In the genomic region with DNA sequence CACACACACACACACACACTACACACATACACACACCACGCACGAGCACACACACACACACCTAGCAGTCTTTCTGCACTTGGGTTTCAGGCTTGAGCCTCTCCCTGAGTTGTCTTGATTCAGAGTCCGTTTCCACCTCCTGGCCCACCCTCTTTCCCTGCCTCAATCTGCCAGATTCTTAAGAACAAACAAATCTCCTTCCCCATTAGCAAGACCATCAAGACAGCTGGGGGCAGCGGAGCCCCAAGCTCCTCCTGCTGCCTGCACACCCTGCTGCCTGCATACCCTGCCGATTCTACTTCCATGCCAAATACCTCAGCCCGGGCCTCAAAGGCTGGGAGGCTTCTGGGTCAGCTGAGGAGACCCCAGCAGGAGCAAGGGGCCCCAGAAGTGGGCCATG, we compare ENCODE assay signal across 28 mouse cellular contexts. TPM values are rescaled to one million over a fixed set of nuclear protein-coding genes. Genes with fewer than 3 reads are reported as not detected.
DNase-seq lines count a peak whose midpoint lies in the region; ATAC-seq lines count a peak whose summit lies in the region.
"Had no signal": no experiment of that assay in that cellular context is flagged by ENCODE, and none has a peak within 500 bp of the region (broad histone marks: within the 10 kb centered on the region; RNA-seq: fewer than 3 reads in every experiment).

No protein-coding gene starts in this region.

- peak; percentile 6 for DNase-seq in hindbrain, embryonic 10.5 days (ENCODE audit: low spot score)
- DNase-seq in R1 (ENCODE audit: low read depth, low spot score): peak; percentile 50
- DNase-seq in embryonic facial prominence, embryonic 10.5 days (ENCODE audit: low spot score): no peak
- no peak for DNase-seq in kidney, adult 9 months
- no peak for DNase-seq in frontal cortex, postnatal 10 days (ENCODE audit: low spot score in 2 of 2)
- DNase-seq: adrenal gland, adult 8-10 months; cerebellum, adult 8-10 months; cerebellum, postnatal 25 days; gastrocnemius, postnatal 36 days; heart, adult 18-20 months; heart, postnatal 36 days; kidney, adult 8-10 months; layer of hippocampus, adult 9-11 months; liver, postnatal 0 days; lung, postnatal 36 days; right cerebral cortex, adult 18-20 months; spleen, adult 18-20 months; thymus, adult 2 months; thymus, postnatal 36 days had no signal

- peaks cover 51% of the 10 kb centered on the region for H3K27me3 ChIP-seq in hindbrain, embryonic 10.5 days (ENCODE audit: insufficient read depth, poor library complexity, severe bottlenecking)
- H3K27me3 ChIP-seq in hindbrain, embryonic 13.5 days: peaks cover 33% of the 10 kb centered on the region
- H3K27me3 ChIP-seq in midbrain, embryonic 16.5 days (ENCODE audit: control insufficient read depth, insufficient read depth, low read depth, low read length): no peaks in the 10 kb centered on the region; the same call in 1 of the 2 replicates
- H3K27me3 ChIP-seq in midbrain, embryonic 15.5 days (replicated peaks): peaks cover 7% of the 10 kb centered on the region; the same call in 1 of the 2 replicates
- peaks cover 54% of the 10 kb centered on the region for H3K27me3 ChIP-seq in embryonic facial prominence, embryonic 10.5 days (replicated peaks; ENCODE audit: low read depth, poor library complexity, severe bottlenecking)

- WGBS in hindbrain, embryonic 10.5 days: 38% methylated on average over 6 of the region's 6 CpGs
- 43% methylated on average over 6 of the region's 6 CpGs for WGBS in hindbrain, embryonic 13.5 days
- 41% methylated on average over 6 of the region's 6 CpGs for WGBS in midbrain, embryonic 16.5 days
- WGBS in midbrain, embryonic 15.5 days: 43% methylated on average over 6 of the region's 6 CpGs
- 43% methylated on average over 6 of the region's 6 CpGs for WGBS in embryonic facial prominence, embryonic 10.5 days

- no peak overlapping the region for H3K9ac ChIP-seq in hindbrain, embryonic 13.5 days
- peak overlapping the region; percentile 35; the same call in 1 of the 2 replicates for H3K9ac ChIP-seq in midbrain, embryonic 16.5 days (ENCODE audit: low read depth, low read length)
- H3K9ac ChIP-seq in midbrain, embryonic 15.5 days: no peak overlapping the region
- H3K9ac ChIP-seq: embryonic facial prominence, embryonic 13.5 days; limb, embryonic 13.5 days; liver, embryonic 12.5 days; liver, postnatal 0 days had no signal

- H3K4me2 ChIP-seq in hindbrain, embryonic 13.5 days: no peak overlapping the region
- no peak overlapping the region for H3K4me2 ChIP-seq in midbrain, embryonic 16.5 days (ENCODE audit: low read length)
- H3K4me2 ChIP-seq in midbrain, embryonic 15.5 days: no peak overlapping the region
- H3K4me2 ChIP-seq: heart, embryonic 11.5 days; limb, embryonic 13.5 days; liver, embryonic 12.5 days had no signal

- H3K9me3 ChIP-seq in hindbrain, embryonic 10.5 days: no peaks in the 10 kb centered on the region
- no peaks in the 10 kb centered on the region for H3K9me3 ChIP-seq in hindbrain, embryonic 13.5 days
- no peaks in the 10 kb centered on the region for H3K9me3 ChIP-seq in midbrain, embryonic 16.5 days (replicated peaks; ENCODE audit: control insufficient read depth, low read length, poor library complexity, severe bottlenecking)
- H3K9me3 ChIP-seq in midbrain, embryonic 15.5 days: no peaks in the 10 kb centered on the region
- no peaks in the 10 kb centered on the region for H3K9me3 ChIP-seq in embryonic facial prominence, embryonic 10.5 days
- H3K9me3 ChIP-seq: embryonic facial prominence, embryonic 13.5 days; limb, embryonic 13.5 days; liver, embryonic 12.5 days had no signal

- H3K36me3 ChIP-seq in hindbrain, embryonic 10.5 days: no peaks in the 10 kb centered on the region
- no peaks in the 10 kb centered on the region for H3K36me3 ChIP-seq in hindbrain, embryonic 13.5 days
- no peaks in the 10 kb centered on the region for H3K36me3 ChIP-seq in midbrain, embryonic 16.5 days (ENCODE audit: control insufficient read depth, insufficient read depth, low read length)
- no peaks in the 10 kb centered on the region for H3K36me3 ChIP-seq in midbrain, embryonic 15.5 days (replicated peaks)
- no peaks in the 10 kb centered on the region for H3K36me3 ChIP-seq in embryonic facial prominence, embryonic 10.5 days (replicated peaks)
- H3K36me3 ChIP-seq: embryonic facial prominence, embryonic 13.5 days; limb, embryonic 13.5 days; liver, embryonic 12.5 days had no signal

- no peak for ATAC-seq in hindbrain, embryonic 13.5 days (ENCODE audit: low FRiP score)
- ATAC-seq in midbrain, embryonic 16.5 days: no peak
- no peak for ATAC-seq in midbrain, embryonic 15.5 days (replicated peaks)
- ATAC-seq: CD4-positive, CD25-positive, alpha-beta regulatory T cell, adult 4 months; intestine, embryonic 16.5 days; liver, embryonic 12.5 days; liver, postnatal 0 days had no signal

- no peak overlapping the region for H3K4me3 ChIP-seq in hindbrain, embryonic 10.5 days
- no peak overlapping the region for H3K4me3 ChIP-seq in hindbrain, embryonic 13.5 days
- H3K4me3 ChIP-seq in midbrain, embryonic 16.5 days (ENCODE audit: low read depth, low read length): no peak overlapping the region
- H3K4me3 ChIP-seq in midbrain, embryonic 15.5 days: no peak overlapping the region
- H3K4me3 ChIP-seq in embryonic facial prominence, embryonic 10.5 days: no peak overlapping the region
- H3K4me3 ChIP-seq: embryonic facial prominence, embryonic 13.5 days; limb, embryonic 13.5 days; liver, embryonic 12.5 days had no signal

- peak overlapping the region; percentile 50; the same call in 1 of the 2 replicates for H3K27ac ChIP-seq in hindbrain, embryonic 10.5 days
- H3K27ac ChIP-seq in hindbrain, embryonic 13.5 days: no peak overlapping the region
- no peak overlapping the region for H3K27ac ChIP-seq in midbrain, embryonic 16.5 days (ENCODE audit: low read length)
- H3K27ac ChIP-seq in midbrain, embryonic 15.5 days: no peak overlapping the region
- H3K27ac ChIP-seq in embryonic facial prominence, embryonic 10.5 days (replicated peaks): 0 out of 2 replicates have a peak overlapping the region, but pooled peaks have one; percentile 27
- H3K27ac ChIP-seq: embryonic facial prominence, embryonic 13.5 days; limb, embryonic 13.5 days; liver, embryonic 12.5 days had no signal

- peaks cover 58% of the 10 kb centered on the region for H3K4me1 ChIP-seq in hindbrain, embryonic 10.5 days (replicated peaks)
- H3K4me1 ChIP-seq in hindbrain, embryonic 13.5 days (replicated peaks): peaks cover 40% of the 10 kb centered on the region
- peaks cover 16% of the 10 kb centered on the region for H3K4me1 ChIP-seq in midbrain, embryonic 16.5 days (ENCODE audit: control insufficient read depth, insufficient read depth, low read length)
- peaks cover 32% of the 10 kb centered on the region for H3K4me1 ChIP-seq in midbrain, embryonic 15.5 days
- H3K4me1 ChIP-seq in embryonic facial prominence, embryonic 10.5 days: peaks cover 61% of the 10 kb centered on the region

RNA-seq across cellular contexts. Expression of gene Rpl38, which starts 27.7 kb away (rescaled TPM):
- 959 and 1,042 TPM in 2 replicates for polyA plus RNA-seq in hindbrain, embryonic 10.5 days (2016; fragmentation: Nextera tagmentation; extraction: Ambion mirVana)
- polyA plus RNA-seq in hindbrain, embryonic 13.5 days (2015; fragmentation: Nextera tagmentation; extraction: Ambion mirVana): 809 and 885 TPM in 2 replicates
- polyA plus RNA-seq in midbrain, embryonic 16.5 days (2015; fragmentation: Nextera tagmentation; extraction: Ambion mirVana): 641 and 649 TPM in 2 replicates
- 628 and 640 TPM in 2 replicates for polyA plus RNA-seq in midbrain, embryonic 15.5 days (2015; fragmentation: Nextera tagmentation; extraction: Ambion mirVana)
- 1,047 and 1,098 TPM in 2 replicates for polyA plus RNA-seq in embryonic facial prominence, embryonic 10.5 days (2016; fragmentation: Nextera tagmentation; extraction: Ambion mirVana)

RNA-seq across cellular contexts. Expression of gene Ttyh2, which starts 34.6 kb away (rescaled TPM):
- 15.6 and 15.9 TPM in 2 replicates for polyA plus RNA-seq in hindbrain, embryonic 10.5 days (2016; fragmentation: Nextera tagmentation; extraction: Ambion mirVana)
- 33.0 and 33.9 TPM in 2 replicates for polyA plus RNA-seq in hindbrain, embryonic 13.5 days (2015; fragmentation: Nextera tagmentation; extraction: Ambion mirVana)
- polyA plus RNA-seq in midbrain, embryonic 16.5 days (2015; fragmentation: Nextera tagmentation; extraction: Ambion mirVana): 29.2 and 30.9 TPM in 2 replicates
- 29.4 and 32.3 TPM in 2 replicates for polyA plus RNA-seq in midbrain, embryonic 15.5 days (2015; fragmentation: Nextera tagmentation; extraction: Ambion mirVana)
- polyA plus RNA-seq in embryonic facial prominence, embryonic 10.5 days (2016; fragmentation: Nextera tagmentation; extraction: Ambion mirVana): 14.9 and 16.1 TPM in 2 replicates

Comparison
In these comparisons a context has a peak if more than half of its experiments do, and no peak if none do; other contexts are left out.
1. H3K27ac ChIP-seq: peak in hindbrain, embryonic 10.5 days (single experiment) and embryonic facial prominence, embryonic 10.5 days (single experiment); none in hindbrain, embryonic 13.5 days (single experiment), midbrain, embryonic 16.5 days (single experiment) and midbrain, embryonic 15.5 days (single experiment).
2. DNase-seq: peak in hindbrain, embryonic 10.5 days (single experiment) and R1 (single experiment); none in embryonic facial prominence, embryonic 10.5 days (single experiment), kidney, adult 9 months (single experiment) and frontal cortex, postnatal 10 days (0 of 2).